Mouse (Mus musculus): Measurements from ENCODE around the gene A330070K13Rik. TPM values are rescaled to one million over a fixed set of nuclear protein-coding genes. Genes with fewer than 3 reads are reported as not detected.

A330070K13Rik gene
- polyA plus RNA-seq, 1 experiment: 0.56 TPM

- TF ChIP-seq POLR2A (IDR thresholded peaks at IDR 0.05; ENCODE audit: control insufficient read depth, low read depth, low read length) (no peak), CTCF (IDR thresholded peaks at IDR 0.05; ENCODE audit: control insufficient read depth, insufficient read depth, insufficient replicate concordance, low read depth, low read length) (no peak)
- H3K27me3 ChIP-seq (ENCODE audit: control insufficient read depth, insufficient read depth, low read length): no peaks in the 10 kb centered on the region
- H3K36me3 ChIP-seq (ENCODE audit: control insufficient read depth, insufficient read depth, low read length): no peaks in the 10 kb centered on the region
- no peak overlapping the region for H3K4me3 ChIP-seq (ENCODE audit: control insufficient read depth, low read depth, low read length)
- no peak overlapping the region for H3K27ac ChIP-seq (ENCODE audit: control insufficient read depth, insufficient read depth, low read depth, low read length)
- no peaks in the 10 kb centered on the region for H3K4me1 ChIP-seq (ENCODE audit: control insufficient read depth, insufficient read depth, low read length)
Observed at GRCm38 (mm10) chr5:130355223-130355622, 29.2 kb downstream of the A330070K13Rik start.

- Histone ChIP-seq H3K27ac (ENCODE audit: control insufficient read depth, insufficient read depth, low read depth, low read length) (no peak overlapping the region), H3K36me3 (ENCODE audit: control insufficient read depth, insufficient read depth, low read length) (no peaks in the 10 kb centered on the region), H3K27me3 (ENCODE audit: control insufficient read depth, insufficient read depth, low read length) (no peaks in the 10 kb centered on the region), H3K4me3 (ENCODE audit: control insufficient read depth, low read depth, low read length) (no peak overlapping the region), H3K4me1 (ENCODE audit: control insufficient read depth, insufficient read depth, low read length) (peaks cover 8% of the 10 kb centered on the region)
- no peak for TF ChIP-seq CTCF (IDR thresholded peaks at IDR 0.05; ENCODE audit: control insufficient read depth, insufficient read depth, insufficient replicate concordance, low read depth, low read length)
- TF ChIP-seq POLR2A (IDR thresholded peaks at IDR 0.05; ENCODE audit: control insufficient read depth, low read depth, low read length): no peak
Observed at GRCm38 (mm10) chr5:130345871-130346270, 38.6 kb downstream of the A330070K13Rik start.

- Histone ChIP-seq H3K36me3 (ENCODE audit: control insufficient read depth, insufficient read depth, low read length) (no peaks in the 10 kb centered on the region), H3K4me1 (ENCODE audit: control insufficient read depth, insufficient read depth, low read length) (peaks cover 8% of the 10 kb centered on the region), H3K4me3 (ENCODE audit: control insufficient read depth, low read depth, low read length) (no peak overlapping the region), H3K27ac (ENCODE audit: control insufficient read depth, insufficient read depth, low read depth, low read length) (no peak overlapping the region), H3K27me3 (ENCODE audit: control insufficient read depth, insufficient read depth, low read length) (no peaks in the 10 kb centered on the region)
- TF ChIP-seq CTCF (IDR thresholded peaks at IDR 0.05; ENCODE audit: control insufficient read depth, insufficient read depth, insufficient replicate concordance, low read depth, low read length): no peak
- no peak for TF ChIP-seq POLR2A (IDR thresholded peaks at IDR 0.05; ENCODE audit: control insufficient read depth, low read depth, low read length)
Observed at GRCm38 (mm10) chr5:130344999-130345398, 39.4 kb downstream of the A330070K13Rik start.

GRCm38 (mm10) chr5:130340656-130341055 is 43.8 kb downstream of the A330070K13Rik start:
- H3K36me3 ChIP-seq (ENCODE audit: control insufficient read depth, insufficient read depth, low read length): no peaks in the 10 kb centered on the region

GRCm38 (mm10) chr5:130335462-130335861 is 49.0 kb downstream of the A330070K13Rik start:
- TF ChIP-seq CTCF (IDR thresholded peaks at IDR 0.05; ENCODE audit: control insufficient read depth, insufficient read depth, insufficient replicate concordance, low read depth, low read length): no peak
- TF ChIP-seq POLR2A (IDR thresholded peaks at IDR 0.05; ENCODE audit: control insufficient read depth, low read depth, low read length): no peak
- Histone ChIP-seq H3K4me3 (ENCODE audit: control insufficient read depth, low read depth, low read length) (no peak overlapping the region), H3K27ac (ENCODE audit: control insufficient read depth, insufficient read depth, low read depth, low read length) (no peak overlapping the region), H3K36me3 (ENCODE audit: control insufficient read depth, insufficient read depth, low read length) (no peaks in the 10 kb centered on the region; the same call in 1 of the 2 replicates), H3K27me3 (ENCODE audit: control insufficient read depth, insufficient read depth, low read length) (no peaks in the 10 kb centered on the region), H3K4me1 (ENCODE audit: control insufficient read depth, insufficient read depth, low read length) (no peaks in the 10 kb centered on the region)

More at GRCm38 (mm10) chr5:130340656-130341055, 43.8 kb downstream of the A330070K13Rik start:
- Histone ChIP-seq H3K4me1 (ENCODE audit: control insufficient read depth, insufficient read depth, low read length) (peaks cover 8% of the 10 kb centered on the region), H3K27ac (ENCODE audit: control insufficient read depth, insufficient read depth, low read depth, low read length) (no peak overlapping the region), H3K27me3 (ENCODE audit: control insufficient read depth, insufficient read depth, low read length) (no peaks in the 10 kb centered on the region), H3K4me3 (ENCODE audit: control insufficient read depth, low read depth, low read length) (no peak overlapping the region)
- TF ChIP-seq CTCF (IDR thresholded peaks at IDR 0.05; ENCODE audit: control insufficient read depth, insufficient read depth, insufficient replicate concordance, low read depth, low read length) (no peak), POLR2A (IDR thresholded peaks at IDR 0.05; ENCODE audit: control insufficient read depth, low read depth, low read length) (no peak)

GRCm38 (mm10) chr5:130333971-130334370 is 50.5 kb downstream of the A330070K13Rik start:
- no peak overlapping the region for H3K27ac ChIP-seq (ENCODE audit: control insufficient read depth, insufficient read depth, low read depth, low read length)
- no peak overlapping the region for H3K4me3 ChIP-seq (ENCODE audit: control insufficient read depth, low read depth, low read length)
- H3K27me3 ChIP-seq (ENCODE audit: control insufficient read depth, insufficient read depth, low read length): no peaks in the 10 kb centered on the region
- H3K4me1 ChIP-seq (ENCODE audit: control insufficient read depth, insufficient read depth, low read length): no peaks in the 10 kb centered on the region
- no peaks in the 10 kb centered on the region; the same call in 1 of the 2 replicates for H3K36me3 ChIP-seq (ENCODE audit: control insufficient read depth, insufficient read depth, low read length)
- TF ChIP-seq CTCF (IDR thresholded peaks at IDR 0.05; ENCODE audit: control insufficient read depth, insufficient read depth, insufficient replicate concordance, low read depth, low read length): no peak
- TF ChIP-seq POLR2A (IDR thresholded peaks at IDR 0.05; ENCODE audit: control insufficient read depth, low read depth, low read length): no peak

- no peak overlapping the region for H3K27ac ChIP-seq (ENCODE audit: control insufficient read depth, insufficient read depth, low read depth, low read length)
- no peaks in the 10 kb centered on the region for H3K4me1 ChIP-seq (ENCODE audit: control insufficient read depth, insufficient read depth, low read length)
- H3K27me3 ChIP-seq (ENCODE audit: control insufficient read depth, insufficient read depth, low read length): no peaks in the 10 kb centered on the region
- TF ChIP-seq CTCF (IDR thresholded peaks at IDR 0.05; ENCODE audit: control insufficient read depth, insufficient read depth, insufficient replicate concordance, low read depth, low read length): no peak
- TF ChIP-seq POLR2A (IDR thresholded peaks at IDR 0.05; ENCODE audit: control insufficient read depth, low read depth, low read length): no peak
- no peaks in the 10 kb centered on the region; the same call in 1 of the 2 replicates for H3K36me3 ChIP-seq (ENCODE audit: control insufficient read depth, insufficient read depth, low read length)
- H3K4me3 ChIP-seq (ENCODE audit: control insufficient read depth, low read depth, low read length): no peak overlapping the region
Observed at GRCm38 (mm10) chr5:130333566-130333965, 50.9 kb downstream of the A330070K13Rik start.

- H3K4me1 ChIP-seq (ENCODE audit: control insufficient read depth, insufficient read depth, low read length): no peaks in the 10 kb centered on the region
- TF ChIP-seq CTCF (IDR thresholded peaks at IDR 0.05; ENCODE audit: control insufficient read depth, insufficient read depth, insufficient replicate concordance, low read depth, low read length) (no peak), POLR2A (IDR thresholded peaks at IDR 0.05; ENCODE audit: control insufficient read depth, low read depth, low read length) (no peak)
- H3K27ac ChIP-seq (ENCODE audit: control insufficient read depth, insufficient read depth, low read depth, low read length): no peak overlapping the region
- H3K36me3 ChIP-seq (ENCODE audit: control insufficient read depth, insufficient read depth, low read length): no peaks in the 10 kb centered on the region; the same call in 1 of the 2 replicates
- no peak overlapping the region for H3K4me3 ChIP-seq (ENCODE audit: control insufficient read depth, low read depth, low read length)
- H3K27me3 ChIP-seq (ENCODE audit: control insufficient read depth, insufficient read depth, low read length): no peaks in the 10 kb centered on the region
Observed at GRCm38 (mm10) chr5:130331206-130331605, 53.2 kb downstream of the A330070K13Rik start.

Measured in testis, adult 2 months (tissue).